Mouse (Mus musculus) forebrain, embryonic 14.5 days (tissue): ENCODE measurements around the gene Adamts7. TPM values are rescaled to one million over a fixed set of nuclear protein-coding genes. Genes with fewer than 3 reads are reported as not detected.

Experiments used
- ATAC-seq: fragments of 200-750 bp; cut with Nextera tagmentation; 2 replicates; pipeline ENCODE4 v1.8.0; 2017; ENCODE audit warnings: mild to moderate bottlenecking, moderate library complexity
- DNase-seq: peaks from one replicate; pipeline ENCODE4 v3.0.0-alpha.2; 2015; ENCODE audit warnings: low spot score
- H3K27ac ChIP-seq: fragments of 300-500 bp; sonication (generic); 2 replicates; pipeline ENCODE4 v1.5.1; 2014; ENCODE audit warnings: low read depth, mild to moderate bottlenecking, control low read depth, low read length, moderate library complexity
- H3K27me3 ChIP-seq: fragments of 300-500 bp; sonication (generic); replicated peaks from 2 replicates; pipeline ENCODE4 v1.6.1; 2014; ENCODE audit warnings: low read length, control low read depth, mixed read lengths; ENCODE audit not compliant: control insufficient read depth, insufficient read depth
- H3K36me3 ChIP-seq: fragments of 300-500 bp; sonication (generic); 2 replicates; pipeline ENCODE4 v1.6.1; 2014; ENCODE audit warnings: low read length, control low read depth; ENCODE audit not compliant: control insufficient read depth, insufficient read depth
- H3K4me1 ChIP-seq: fragments of 300-500 bp; sonication (generic); 2 replicates; pipeline ENCODE4 v1.6.1; 2014; ENCODE audit warnings: antibody characterized with exemption, low read length, control low read depth; ENCODE audit not compliant: control insufficient read depth, insufficient read depth
- H3K4me2 ChIP-seq: fragments of 300-500 bp; sonication (generic); 2 replicates; pipeline ENCODE4 v1.6.1; 2014; ENCODE audit warnings: mild to moderate bottlenecking, control low read depth, low read length
- H3K4me3 ChIP-seq: fragments of 300-500 bp; sonication (generic); 2 replicates; pipeline ENCODE4 v1.5.1; 2014; ENCODE audit warnings: low read depth, low read length, control low read depth
- H3K9ac ChIP-seq: fragments of 300-500 bp; sonication (generic); 2 replicates; pipeline ENCODE4 v1.6.1; 2014; ENCODE audit warnings: mild to moderate bottlenecking, low read length, control low read depth, moderate library complexity
- H3K9me3 ChIP-seq: fragments of 300-500 bp; sonication (generic); replicated peaks from 2 replicates; pipeline ENCODE4 v1.6.1; 2016; ENCODE audit warnings: low read length, control low read depth, mixed read lengths; ENCODE audit not compliant: control insufficient read depth
- WGBS: fragments of 180-500 bp; shearing (Covaris S2); extraction: QIAGEN DNeasy Blood & Tissue Kit; methylation state at CpG from one replicate; pipeline ENCODE4 v1.1.7; 2014; 5-methylcytosine and 5-hydroxymethylcytosine counted together
- polyA plus RNA-seq: library from polyadenylated mRNA; unstranded; fragments of >200 nt; fragmentation: Nextera tagmentation; extraction: Ambion mirVana; gene quantifications from 2 replicates; pipeline ENCODE4 v1.2.1, GENCODE M21; 2014

Adamts7 gene
- polyA plus RNA-seq, 1 experiment from 2014 or later: 9.4 TPM

DNA sequence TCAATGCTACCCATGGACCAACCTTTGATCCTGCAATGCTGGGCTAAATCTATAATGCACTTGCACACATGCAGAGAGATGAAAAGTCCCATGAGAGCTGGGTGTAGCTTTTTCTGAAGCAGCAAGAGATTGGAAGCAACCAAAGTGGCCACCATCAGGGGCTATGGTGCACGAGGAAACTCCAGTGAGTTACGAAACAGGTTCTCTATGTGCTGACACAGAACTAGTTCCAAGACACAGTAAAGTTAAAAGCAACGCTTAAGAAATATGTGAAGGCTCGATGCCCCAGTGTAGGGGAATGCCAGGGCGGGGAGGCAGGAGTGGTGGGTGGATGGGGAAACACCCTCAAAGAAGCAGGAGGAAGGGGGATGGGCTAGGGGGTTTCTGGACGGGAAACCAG is 45.8 kb downstream of the Adamts7 start:
- ATAC-seq: no peak
- Histone ChIP-seq H3K9ac (no peak overlapping the region), H3K36me3 (peaks cover 22% of the 10 kb centered on the region), H3K4me2 (no peak overlapping the region), H3K27ac (no peak overlapping the region), H3K4me3 (no peak overlapping the region), H3K4me1 (no peaks in the 10 kb centered on the region), H3K9me3 (no peaks in the 10 kb centered on the region), H3K27me3 (no peaks in the 10 kb centered on the region)
- DNase-seq: no peak
- 88% methylated on average over 6 of the region's 6 CpGs for WGBS

DNA sequence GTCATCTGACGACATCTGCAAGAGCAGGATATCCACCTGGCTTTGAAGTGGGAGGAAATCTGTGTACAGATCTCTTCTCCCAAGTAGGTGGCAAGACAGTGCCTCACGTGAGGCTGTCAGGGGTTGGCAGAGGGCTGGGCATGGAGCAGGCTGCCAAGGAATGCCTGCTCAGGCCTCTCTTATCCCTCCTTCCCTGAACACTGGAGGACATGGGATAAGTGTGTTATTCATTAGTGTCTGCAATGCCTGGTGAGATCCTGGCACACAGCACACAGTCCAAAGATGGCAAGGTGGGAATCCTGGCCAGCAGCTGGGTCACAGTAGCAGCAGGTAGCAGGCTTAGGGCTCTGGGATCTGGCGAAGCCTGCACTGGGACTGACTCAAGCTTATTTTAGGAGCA is 50.3 kb downstream of the Adamts7 start:
- DNase-seq (no peak), ATAC-seq (no peak)
- no peaks in the 10 kb centered on the region for H3K27me3 ChIP-seq
- no peak overlapping the region for H3K9ac ChIP-seq
- no peak overlapping the region for H3K4me3 ChIP-seq
- H3K4me2 ChIP-seq: no peak overlapping the region
- H3K4me1 ChIP-seq: no peaks in the 10 kb centered on the region
- 88% methylated on average over 3 of the region's 3 CpGs for WGBS
- H3K27ac ChIP-seq: no peak overlapping the region
- H3K9me3 ChIP-seq: no peaks in the 10 kb centered on the region
- H3K36me3 ChIP-seq: peaks cover 20% of the 10 kb centered on the region; the same call in 1 of the 2 replicates

DNA sequence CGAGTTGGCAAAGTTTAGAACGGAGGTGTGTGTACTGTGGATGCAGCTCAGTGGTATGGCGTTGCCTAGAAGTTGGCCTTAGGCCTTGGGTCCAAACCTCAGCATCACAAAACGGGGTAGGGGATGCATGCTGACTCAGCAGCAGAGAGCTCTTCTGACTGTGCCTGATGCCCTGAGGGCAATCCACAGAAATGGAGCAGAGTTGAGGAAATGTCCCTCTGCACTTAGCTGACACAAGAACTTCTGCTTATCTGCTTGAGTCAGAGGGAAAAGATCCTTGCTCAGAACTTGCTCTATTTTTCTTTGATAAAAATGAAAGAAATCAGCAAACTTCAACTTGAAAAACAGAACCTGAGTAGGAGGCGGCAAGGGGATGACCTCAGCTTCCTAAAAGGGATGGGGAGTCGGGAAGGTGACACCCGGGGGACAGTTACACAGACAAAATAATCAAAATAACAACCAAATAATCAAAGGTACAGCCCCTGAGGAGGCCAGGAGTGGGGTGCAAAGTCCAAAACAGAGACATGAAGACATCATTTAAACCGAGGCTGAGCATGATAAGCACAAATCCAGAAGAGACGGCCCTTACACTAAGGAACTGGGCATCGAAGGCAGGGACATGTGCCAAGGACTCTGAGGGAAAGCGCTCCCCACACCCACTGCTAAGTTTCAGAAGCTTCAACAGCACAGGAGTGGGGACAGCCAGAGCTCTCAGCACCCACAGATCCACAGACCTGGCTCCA is 53.6 kb downstream of the Adamts7 start:
- H3K4me1 ChIP-seq: no peaks in the 10 kb centered on the region
- no peaks in the 10 kb centered on the region for H3K9me3 ChIP-seq
- ATAC-seq (no peak), DNase-seq (no peak)
- 0 out of 2 replicates have a peak, but pooled peaks cover 22% of the 10 kb centered on the region for H3K36me3 ChIP-seq
- no peak overlapping the region for H3K4me2 ChIP-seq
- 89% methylated on average over 11 of the region's 11 CpGs for WGBS
- no peak overlapping the region for H3K9ac ChIP-seq
- H3K4me3 ChIP-seq: no peak overlapping the region
- H3K27ac ChIP-seq: no peak overlapping the region
- H3K27me3 ChIP-seq: no peaks in the 10 kb centered on the region

DNA sequence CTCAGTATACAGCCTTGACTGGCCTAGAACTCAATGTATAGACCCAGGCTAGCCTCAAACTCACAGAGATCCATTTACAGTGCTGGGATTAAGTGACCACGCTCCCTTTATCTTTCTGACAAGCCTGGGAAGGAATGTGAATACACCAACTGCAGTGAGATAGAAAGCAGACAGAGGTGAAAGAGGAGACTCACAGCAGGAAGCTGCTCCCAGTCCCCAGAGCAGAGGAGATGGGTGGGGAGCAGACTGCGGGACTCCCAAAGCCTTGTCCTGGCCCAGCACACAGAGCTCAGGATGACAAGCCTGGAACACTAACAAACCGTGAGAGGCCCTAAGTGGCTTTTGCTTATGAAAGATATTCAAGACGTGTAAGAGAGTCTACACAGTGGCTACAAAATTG is 54.6 kb downstream of the Adamts7 start:
- 47% methylated on average over 4 of the region's 4 CpGs for WGBS
- Histone ChIP-seq H3K9ac (no peak overlapping the region), H3K4me2 (no peak overlapping the region), H3K9me3 (no peaks in the 10 kb centered on the region), H3K4me1 (no peaks in the 10 kb centered on the region), H3K27me3 (no peaks in the 10 kb centered on the region), H3K27ac (no peak overlapping the region), H3K36me3 (0 out of 2 replicates have a peak, but pooled peaks cover 28% of the 10 kb centered on the region), H3K4me3 (no peak overlapping the region)
- ATAC-seq (no peak), DNase-seq (no peak)

DNA sequence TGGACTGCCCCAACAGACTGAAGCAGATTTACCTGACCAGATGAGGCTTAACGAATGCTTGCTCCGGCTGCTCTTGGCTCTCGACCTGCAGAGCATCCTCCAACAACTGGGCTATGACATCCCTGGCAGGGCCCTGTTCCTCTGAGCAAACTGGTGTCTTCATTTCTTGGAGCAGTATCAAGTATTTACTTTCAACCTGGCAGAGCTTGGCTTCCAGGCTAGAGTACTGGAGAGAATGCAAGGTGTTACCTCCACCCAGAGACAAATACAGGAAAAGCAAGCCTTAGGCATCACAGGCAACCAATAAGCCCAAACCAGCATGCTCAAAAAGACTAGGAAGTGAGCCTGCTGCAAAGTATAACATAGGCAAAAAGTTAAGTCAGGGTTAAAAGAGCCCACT is 59.4 kb downstream of the Adamts7 start:
- H3K4me2 ChIP-seq: no peak overlapping the region
- no peaks in the 10 kb centered on the region for H3K9me3 ChIP-seq
- peaks cover 34% of the 10 kb centered on the region for H3K36me3 ChIP-seq
- H3K4me1 ChIP-seq: no peaks in the 10 kb centered on the region
- no peaks in the 10 kb centered on the region for H3K27me3 ChIP-seq
- DNase-seq: no peak
- 93% methylated on average over 3 of the region's 3 CpGs for WGBS
- no peak overlapping the region for H3K27ac ChIP-seq
- H3K9ac ChIP-seq: no peak overlapping the region
- no peak overlapping the region for H3K4me3 ChIP-seq
- no peak for ATAC-seq

DNA sequence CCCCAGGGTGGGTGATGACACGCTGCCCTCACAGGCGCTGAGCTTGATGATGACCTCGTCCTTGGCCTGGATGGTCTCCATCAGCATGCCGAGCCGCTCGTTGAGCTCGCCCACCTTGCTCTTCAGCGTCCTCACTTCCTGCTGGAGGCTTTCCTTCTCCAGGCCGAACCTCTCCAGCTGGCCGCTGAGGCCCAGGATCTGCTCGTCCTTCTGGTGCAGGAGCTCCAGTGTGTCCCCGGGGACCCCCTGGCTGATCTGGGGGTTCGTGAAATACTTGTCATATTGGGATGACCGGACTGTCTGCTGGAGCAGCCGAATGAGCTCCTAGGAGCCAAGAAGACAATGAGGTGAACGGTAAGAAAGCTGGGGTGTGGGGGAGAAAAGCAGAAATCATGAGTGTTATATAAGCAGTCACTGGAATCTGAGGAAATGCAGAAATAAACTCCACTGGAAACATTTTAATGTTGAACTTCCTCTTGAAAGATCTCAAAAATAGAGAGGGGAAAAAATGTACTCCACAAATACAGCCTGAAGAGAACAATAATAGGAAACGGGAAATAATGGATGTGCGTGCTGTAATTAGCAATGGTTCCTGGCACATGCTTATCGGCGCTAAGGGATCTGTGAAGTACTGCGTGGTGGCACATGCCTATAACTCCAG is 63.3 kb downstream of the Adamts7 start:
- Histone ChIP-seq H3K36me3 (peaks cover 21% of the 10 kb centered on the region), H3K9ac (no peak overlapping the region), H3K4me2 (no peak overlapping the region), H3K4me3 (no peak overlapping the region), H3K9me3 (no peaks in the 10 kb centered on the region), H3K27ac (no peak overlapping the region), H3K27me3 (no peaks in the 10 kb centered on the region), H3K4me1 (no peaks in the 10 kb centered on the region)
- 90% methylated on average over 21 of the region's 21 CpGs for whole genome bisulfite sequencing
- ATAC-seq (no peak; the same call in 1 of the 2 replicates), DNase-seq (no peak)

DNA sequence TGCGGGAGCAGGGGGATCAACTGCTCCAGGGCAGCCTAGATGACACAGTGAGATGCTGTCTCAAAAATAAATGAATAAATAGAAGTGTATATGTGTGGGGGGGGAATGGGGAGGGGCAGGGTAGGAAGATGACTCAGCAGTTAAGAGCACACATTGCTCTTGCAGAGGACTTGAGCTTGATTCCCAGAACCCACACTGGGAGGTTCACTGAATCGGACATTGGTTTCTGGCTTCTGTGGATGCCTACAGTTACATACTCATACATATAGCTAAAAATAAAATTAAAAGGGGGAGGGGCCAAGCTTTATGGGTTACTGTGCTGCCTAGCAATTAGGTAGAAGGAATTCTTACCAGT is 63.9 kb downstream of the Adamts7 start:
- Histone ChIP-seq H3K4me3 (no peak overlapping the region), H3K27me3 (no peaks in the 10 kb centered on the region), H3K4me1 (no peaks in the 10 kb centered on the region), H3K36me3 (peaks cover 21% of the 10 kb centered on the region), H3K27ac (no peak overlapping the region), H3K4me2 (no peak overlapping the region), H3K9me3 (no peaks in the 10 kb centered on the region), H3K9ac (no peak overlapping the region)
- DNase-seq (no peak), ATAC-seq (no peak)
- WGBS: 93% methylated on average over 2 of the region's 2 CpGs

DNA sequence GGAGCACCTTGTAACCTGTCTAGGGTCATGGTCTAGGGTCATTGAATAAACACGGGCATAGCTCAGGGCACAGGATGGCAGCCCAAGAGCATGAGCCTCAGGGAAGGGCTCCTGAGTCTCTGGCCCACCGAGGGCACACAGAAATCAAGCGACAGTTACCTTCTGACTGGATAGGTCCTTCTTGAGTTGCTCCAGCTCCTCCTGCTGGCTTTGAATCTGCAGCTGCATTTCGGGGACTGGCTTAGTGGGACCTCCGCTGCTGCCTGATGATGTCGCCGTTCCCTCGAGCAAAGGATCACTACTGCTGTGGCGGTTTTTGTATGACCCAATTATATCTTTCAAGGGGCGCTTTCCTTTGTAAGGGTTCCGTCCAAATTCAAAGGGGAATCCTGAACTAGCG is 64.3 kb downstream of the Adamts7 start:
- Histone ChIP-seq H3K27ac (no peak overlapping the region), H3K4me1 (no peaks in the 10 kb centered on the region), H3K4me2 (no peak overlapping the region), H3K9ac (no peak overlapping the region), H3K36me3 (peaks cover 18% of the 10 kb centered on the region), H3K4me3 (no peak overlapping the region), H3K9me3 (no peaks in the 10 kb centered on the region), H3K27me3 (no peaks in the 10 kb centered on the region)
- DNase-seq (no peak), ATAC-seq (no peak)
- WGBS: 77% methylated on average over 12 of the region's 12 CpGs
